Mouse (Mus musculus): Measurements from ENCODE around the gene Thada.
A peak's percentile ranks its signal among the peaks of the same experiment; 100 is the strongest.

Gene Thada

DNA sequence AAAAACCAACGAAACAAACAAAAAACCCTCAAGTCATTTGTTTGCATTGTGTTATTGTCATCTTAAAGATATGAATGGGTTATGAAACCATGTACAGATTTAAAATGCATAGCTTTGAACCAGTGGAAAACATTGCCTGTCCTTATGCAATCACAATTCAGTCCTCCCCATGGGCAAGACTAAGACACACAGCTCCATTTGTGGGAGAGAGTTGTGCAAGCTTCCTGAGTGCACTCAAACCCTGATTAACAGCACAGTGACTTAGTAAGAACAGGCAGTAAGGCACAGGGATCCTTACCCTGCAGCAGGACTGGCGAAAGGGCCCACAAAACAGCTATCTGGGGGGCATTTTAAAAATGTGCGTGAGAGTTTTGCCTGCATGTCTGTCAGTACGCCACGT, 11.2 kb upstream of the Thada start:
- DNase-seq (ENCODE audit: low spot score in 2 of 2): no peak

DNA sequence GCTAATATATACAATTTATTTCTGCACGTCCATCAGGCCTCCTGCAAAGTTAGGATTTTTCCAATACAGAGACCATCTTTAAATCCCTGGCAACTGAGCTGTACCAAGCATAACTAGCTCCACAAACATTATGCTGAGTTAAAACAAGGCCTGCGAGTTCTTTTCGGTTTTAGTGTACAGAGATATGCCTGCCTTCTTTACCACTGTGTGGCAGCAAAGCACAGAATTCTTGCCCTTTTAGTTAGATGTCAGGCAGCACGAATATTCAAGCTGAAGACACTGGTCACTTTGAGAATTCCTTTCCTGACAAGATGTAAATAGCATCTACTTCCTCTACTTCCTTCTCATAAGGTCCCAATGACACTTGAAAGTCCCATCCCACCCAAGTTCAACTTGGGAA, 8.3 kb upstream of the Thada start:
- no peak for DNase-seq (ENCODE audit: low spot score in 2 of 2)

DNA sequence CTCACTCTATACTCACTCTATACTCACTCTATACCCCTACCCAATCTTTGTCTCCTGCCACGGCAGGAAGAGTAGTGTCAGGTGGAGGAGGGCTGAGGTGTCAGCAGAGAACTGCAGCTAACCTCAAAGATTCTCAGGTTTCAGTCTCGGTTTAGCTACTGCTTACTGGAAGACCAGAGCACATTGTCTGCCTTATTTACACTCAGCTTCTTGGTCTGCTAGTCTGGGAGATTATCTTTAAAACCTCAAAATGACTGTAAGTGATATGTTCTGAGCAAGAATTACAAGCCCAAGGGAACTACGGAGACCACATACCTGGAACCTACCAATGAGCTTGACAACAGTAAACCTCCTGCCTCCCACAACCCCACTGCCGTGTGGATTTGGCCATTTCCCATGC, 31.0 kb downstream of the Thada start:
- no peak for DNase-seq (ENCODE audit: low spot score in 2 of 2)

DNA sequence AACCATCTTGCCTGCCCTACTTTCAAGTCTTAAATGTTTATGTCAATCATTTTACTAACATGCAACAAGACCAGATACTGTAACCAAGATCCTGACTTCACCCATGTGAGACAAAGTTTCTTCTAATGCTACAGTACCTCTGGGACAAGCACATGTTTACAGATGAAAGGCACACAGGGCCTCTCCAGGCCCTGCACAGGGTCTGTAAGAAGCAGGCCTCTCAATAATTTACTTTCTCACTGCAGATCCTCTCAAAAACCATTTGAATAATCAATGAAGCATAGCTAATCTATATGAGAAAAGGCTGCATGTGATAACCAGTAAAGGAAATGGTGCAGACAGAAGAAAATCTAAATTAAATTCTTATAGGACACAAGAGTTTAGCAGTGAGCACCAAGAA, 31.8 kb downstream of the Thada start:
- DNase-seq (ENCODE audit: low spot score in 2 of 2): no peak

GRCm38 (mm10) chr17:84431991-84432390, 34.0 kb downstream of the Thada start:
- no peak for DNase-seq (ENCODE audit: low spot score in 2 of 2)

DNA sequence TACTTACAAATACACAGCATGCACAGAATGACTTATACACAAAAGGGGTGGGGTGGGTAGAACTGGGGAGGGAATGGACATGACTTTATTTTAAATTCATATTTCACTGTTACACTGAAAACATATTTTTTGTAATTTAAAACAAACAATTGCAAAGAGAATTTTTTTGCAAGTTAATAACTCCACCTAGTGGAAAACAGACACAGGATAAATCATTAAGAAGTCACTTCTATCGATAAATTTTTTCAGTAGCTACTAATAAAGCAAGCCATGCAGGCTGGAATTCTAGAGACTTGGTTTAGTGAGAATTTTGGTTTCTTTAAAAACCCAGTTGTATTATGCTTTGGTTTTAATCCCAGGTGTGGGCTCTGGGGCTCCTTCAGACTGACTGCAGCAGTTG, 41.7 kb downstream of the Thada start:
- DNase-seq (ENCODE audit: low spot score in 2 of 2): no peak

DNA sequence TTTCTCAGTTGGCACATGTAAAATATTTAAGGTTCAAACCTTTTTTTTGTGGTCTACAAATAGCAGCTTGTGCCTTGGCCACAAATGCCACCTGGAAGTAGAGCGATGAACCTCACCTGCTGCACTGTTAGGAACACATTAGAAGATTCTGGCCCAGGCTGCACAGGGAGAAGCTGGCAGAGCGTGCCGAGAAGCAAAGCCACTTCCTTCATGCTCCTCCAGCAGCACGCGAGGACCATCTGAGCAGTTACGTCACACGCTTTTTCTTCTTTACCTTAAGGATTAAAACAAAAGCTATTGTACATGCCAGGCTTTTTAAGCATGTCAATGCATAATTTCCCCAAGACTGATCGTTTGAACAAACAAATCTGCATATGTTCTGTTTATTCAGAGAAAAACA, 43.1 kb downstream of the Thada start:
- DNase-seq (ENCODE audit: low spot score in 2 of 2): no peak

DNA sequence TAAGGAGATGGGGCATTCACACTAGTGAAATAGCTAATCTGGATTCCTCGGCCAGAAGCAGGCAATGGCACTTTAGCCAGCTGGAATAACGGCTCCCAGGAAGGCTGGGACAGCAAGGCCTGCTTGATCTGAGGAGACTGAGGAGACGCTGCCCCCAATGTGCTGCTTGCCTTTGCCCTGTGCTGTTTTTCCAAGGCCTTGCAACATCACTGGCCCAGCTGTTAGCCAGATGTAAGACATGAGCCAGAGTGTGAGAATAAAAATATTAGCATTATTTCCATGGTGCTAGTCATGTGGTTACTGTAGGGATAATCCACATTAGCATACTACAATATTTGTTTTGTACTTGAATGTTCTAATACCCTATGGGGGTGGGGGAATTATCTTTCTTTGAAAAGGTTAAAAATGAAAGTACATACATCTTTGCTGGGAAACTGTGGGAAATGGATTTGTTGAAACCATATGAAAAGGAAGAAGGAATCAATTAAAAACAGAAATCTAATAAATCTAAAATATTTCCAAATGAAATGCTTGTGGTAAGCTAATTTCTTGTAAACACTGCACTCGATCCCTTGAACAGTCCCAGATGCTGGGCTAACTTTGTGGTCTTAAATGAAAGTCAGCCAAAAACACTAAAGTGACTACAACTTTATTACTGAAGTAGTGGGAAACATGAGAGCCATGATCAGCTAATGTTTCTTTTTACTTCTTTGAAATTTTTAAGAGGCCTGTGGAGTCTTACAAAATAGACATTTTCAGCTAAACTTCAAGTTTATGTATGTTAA, 43.8 kb downstream of the Thada start:
- no peak for DNase-seq (ENCODE audit: low spot score in 2 of 2)

DNA sequence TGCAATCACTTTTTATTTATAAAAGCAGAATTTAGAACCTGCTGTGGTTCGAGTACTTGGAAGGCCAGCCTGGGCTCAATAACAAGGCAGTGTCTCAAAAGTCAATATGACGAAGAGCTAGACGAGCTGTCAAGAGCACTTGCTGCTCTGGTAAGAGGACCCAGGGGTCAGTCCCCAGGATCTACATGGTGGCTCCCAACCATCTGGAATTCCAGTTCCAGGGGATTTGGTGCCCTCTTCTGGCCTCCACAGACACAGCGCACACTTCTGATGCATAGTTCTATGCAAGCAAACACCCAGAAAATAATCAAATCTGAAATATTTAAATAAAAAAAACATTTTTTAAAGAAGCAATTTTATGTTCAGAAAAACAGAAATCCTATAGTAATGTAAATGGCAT, 45.0 kb downstream of the Thada start:
- DNase-seq (ENCODE audit: low spot score in 2 of 2): no peak

DNA sequence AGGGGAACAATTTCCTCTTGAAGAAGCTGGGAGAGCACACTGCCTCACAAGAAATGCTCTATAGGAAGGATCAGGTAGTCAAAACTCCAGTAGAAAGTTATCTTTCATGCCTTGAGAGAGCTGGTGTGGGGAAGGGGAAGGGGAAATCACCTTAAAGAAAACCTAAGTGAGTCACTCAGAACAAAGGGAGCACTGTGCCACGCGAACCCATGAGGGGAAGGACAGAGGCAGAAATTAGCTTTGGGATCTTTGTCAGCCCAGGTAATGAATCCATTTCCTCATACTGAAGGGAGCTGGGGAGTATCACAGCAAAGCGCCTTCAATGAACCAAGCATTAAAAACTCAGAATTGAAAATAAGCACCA, 45.7 kb downstream of the Thada start:
- DNase-seq (ENCODE audit: low spot score in 2 of 2): no peak

DNA sequence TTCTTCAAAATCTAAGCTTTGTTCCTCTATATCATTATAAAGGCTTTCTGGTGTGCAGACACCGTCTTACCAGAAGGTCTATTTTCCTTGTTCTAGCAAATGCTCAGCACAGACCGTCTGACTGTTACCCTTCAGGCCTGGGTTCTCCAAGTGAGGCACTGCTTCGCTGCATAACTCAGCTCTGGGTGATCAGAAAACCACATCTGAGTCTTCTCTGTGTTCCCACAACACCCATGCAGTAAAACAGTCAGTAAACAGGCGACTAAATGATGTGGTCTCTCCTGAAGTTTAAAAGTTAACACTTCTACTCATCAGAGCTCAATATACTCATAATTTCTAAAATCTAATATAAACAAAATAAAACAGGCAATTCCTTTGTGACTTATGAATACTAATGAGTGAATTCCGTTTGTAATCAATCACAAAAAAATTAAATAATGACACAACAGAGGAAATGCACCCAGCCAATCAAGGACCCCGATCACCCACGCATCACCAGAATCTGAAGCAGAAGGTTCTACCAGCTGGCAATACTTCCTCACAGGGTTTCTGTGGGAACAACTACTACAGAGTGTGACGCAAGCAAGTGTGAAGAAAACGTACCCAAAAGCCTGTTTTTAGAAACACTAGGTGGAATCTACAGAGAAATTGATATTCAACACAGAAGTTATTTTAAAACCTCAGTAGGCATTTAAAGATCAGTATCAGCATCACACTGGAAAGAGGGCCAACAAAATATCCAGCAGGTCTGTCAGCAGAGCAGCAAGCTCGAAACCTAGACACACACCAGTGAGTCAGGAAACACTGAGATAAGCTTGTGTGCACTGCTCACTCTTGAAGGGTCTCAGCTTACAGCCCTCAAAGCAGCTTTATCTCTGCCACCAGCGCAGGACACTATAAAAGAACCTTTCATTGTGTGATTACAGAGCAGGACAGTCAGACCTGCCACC, 46.4 kb downstream of the Thada start:
- DNase-seq (ENCODE audit: low spot score in 2 of 2): peak; percentile 46 to 63

DNA sequence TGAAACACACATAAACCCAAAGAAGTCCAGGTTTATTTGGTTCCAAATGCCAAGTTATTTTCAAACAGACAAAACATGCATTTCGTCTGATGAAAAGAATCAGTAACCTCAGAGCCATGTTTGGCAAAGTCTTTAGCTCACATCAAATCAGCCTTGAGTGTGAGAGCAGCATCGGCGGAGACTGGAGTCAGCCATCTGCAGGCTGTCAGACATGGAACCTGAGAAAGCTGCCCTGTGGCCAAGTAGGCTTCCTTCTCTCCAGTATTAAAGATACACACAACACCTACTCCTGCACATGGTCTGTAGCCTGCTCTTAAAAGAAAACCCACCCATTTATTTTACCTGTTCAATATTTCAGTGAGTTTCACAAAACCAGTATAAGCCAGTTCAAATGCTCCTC, 50.1 kb downstream of the Thada start:
- DNase-seq (ENCODE audit: low spot score in 2 of 2): no peak

GRCm38 (mm10) chr17:84408731-84409130, 57.3 kb downstream of the Thada start:
- DNase-seq (ENCODE audit: low spot score in 2 of 2): no peak

DNA sequence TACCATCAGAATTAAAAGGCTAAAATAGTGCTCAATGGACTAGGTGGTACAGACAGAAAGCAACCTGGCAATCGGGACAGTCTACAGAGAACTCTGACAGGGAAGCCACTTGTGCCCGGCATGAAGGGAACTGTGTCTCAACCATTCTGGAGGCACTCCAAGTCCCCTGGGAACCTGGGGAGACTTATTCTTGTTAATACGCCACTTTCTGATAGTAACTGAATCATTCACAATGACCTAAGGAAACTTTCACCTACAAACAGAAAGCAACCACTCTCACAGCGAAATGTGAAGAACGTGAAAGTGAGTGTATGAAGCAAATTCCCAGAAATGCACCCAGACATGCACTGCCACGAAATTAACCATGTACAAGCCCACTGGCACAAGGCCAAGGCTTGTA, 60.4 kb downstream of the Thada start:
- DNase-seq (ENCODE audit: low spot score in 2 of 2): no peak

GRCm38 (mm10) chr17:84401796-84402195, 64.2 kb downstream of the Thada start:
- no peak for DNase-seq (ENCODE audit: low spot score in 2 of 2)

DNA sequence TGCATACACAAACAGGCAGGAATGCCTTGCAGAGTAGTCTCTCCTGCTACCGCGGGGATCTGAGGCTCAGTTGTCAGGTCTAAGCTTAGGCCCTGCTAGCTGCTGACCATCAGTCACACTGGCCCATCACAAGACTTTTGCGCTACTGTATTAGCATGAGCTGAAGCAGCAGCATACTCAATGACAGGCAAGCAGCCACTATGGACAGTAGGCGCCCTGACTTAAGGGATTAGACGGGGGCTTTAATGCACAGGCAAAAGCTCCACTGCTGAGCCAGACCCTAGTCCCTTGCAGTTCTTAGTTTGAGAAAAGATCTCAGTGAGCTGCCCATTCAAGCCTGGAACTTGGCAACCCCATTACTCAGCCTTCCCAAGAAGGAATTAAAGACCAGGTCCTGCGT, 66.6 kb downstream of the Thada start:
- DNase-seq (ENCODE audit: low spot score in 2 of 2): no peak

- DNase-seq (ENCODE audit: low spot score in 2 of 2): no peak
Observed at GRCm38 (mm10) chr17:84390026-84390425, 76.0 kb downstream of the Thada start.

- DNase-seq (ENCODE audit: low spot score in 2 of 2): no peak
Observed at GRCm38 (mm10) chr17:84386176-84386575, 79.8 kb downstream of the Thada start.

- DNase-seq (ENCODE audit: low spot score in 2 of 2): no peak
Observed at GRCm38 (mm10) chr17:84385696-84386095, 80.3 kb downstream of the Thada start.

DNA sequence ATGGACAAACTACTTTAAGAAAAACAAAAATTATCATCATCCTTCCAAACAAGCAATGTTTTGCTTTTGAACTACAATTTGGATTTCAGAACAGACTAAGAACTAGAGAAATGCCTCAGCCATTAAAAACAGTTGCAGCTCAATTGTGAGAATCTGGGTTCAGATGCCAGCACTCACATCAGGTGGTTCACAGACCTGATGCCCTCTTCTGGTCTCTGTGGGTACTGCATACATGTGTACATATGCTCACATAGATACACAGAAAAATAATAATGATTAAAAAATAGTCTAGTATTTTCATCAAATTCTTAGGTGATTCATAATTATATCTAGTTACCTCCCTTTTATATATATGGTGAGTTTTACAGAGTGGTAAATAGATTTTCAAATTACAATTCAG, 81.3 kb downstream of the Thada start:
- DNase-seq (ENCODE audit: low spot score in 2 of 2): no peak

- DNase-seq (ENCODE audit: low spot score in 2 of 2): no peak
Observed at GRCm38 (mm10) chr17:84380340-84380739, 85.7 kb downstream of the Thada start.

DNA sequence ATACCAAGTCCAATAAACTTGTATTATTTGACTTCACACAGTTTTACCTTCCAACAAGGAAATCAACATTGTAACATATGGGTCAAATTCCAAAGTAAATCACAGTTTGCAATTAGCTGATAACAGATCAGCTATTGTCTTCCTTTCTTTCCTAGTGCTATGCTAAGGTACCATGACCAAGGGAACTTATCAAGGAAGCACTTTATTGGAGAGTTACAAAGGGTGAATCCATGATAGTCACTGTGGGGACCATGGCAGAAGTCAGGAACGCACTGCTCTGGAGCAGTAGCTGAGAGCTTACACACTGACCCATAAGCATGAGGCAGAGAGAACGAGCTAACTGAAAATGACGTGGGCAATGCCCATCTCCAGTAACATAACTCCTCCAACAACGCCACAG, 89.1 kb downstream of the Thada start:
- DNase-seq (ENCODE audit: low spot score in 2 of 2): no peak

DNA sequence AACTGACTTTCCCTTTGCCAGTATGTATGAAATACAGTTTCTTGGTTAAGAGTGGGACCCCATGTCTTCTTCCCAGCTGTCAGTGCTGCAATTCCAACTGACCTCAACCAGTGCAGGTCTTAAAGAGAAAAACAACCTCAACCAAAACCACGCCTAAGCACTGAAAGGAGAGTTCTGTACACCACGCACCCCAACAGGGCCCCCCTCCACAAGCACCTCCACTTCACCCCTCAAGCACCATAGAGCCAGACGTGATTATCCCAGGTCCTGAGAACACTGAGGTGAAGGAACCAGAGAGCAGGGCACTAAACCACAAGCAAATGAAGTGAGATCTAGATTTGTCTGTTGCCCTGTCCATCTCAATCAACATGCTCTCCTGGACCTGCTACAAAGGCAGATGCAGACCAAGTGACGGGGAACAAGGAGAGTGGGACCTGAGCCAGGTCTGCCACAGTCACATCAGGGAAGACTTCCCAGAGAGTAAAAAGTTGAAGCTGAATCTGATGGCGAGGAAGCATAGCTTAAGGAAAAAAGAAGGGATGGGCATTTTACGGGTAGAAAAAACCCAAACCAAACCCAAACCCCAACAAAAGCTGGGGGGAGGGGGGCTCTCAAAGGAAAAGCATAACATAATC, 93.5 kb downstream of the Thada start:
- DNase-seq (ENCODE audit: low spot score in 2 of 2): no peak
